Mouse (Mus musculus): ENCODE measurements around the gene Syt9.

- TF ChIP-seq CTCF (IDR thresholded peaks at IDR 0.05; ENCODE audit: borderline replicate concordance, insufficient read depth, low read depth, low read length) (no peak), POLR2A (IDR thresholded peaks at IDR 0.05; ENCODE audit: borderline replicate concordance, insufficient read depth, low read length) (peak; percentile 30; the same call in 1 of the 2 replicates)
These were observed at the start of gene Syt9 for GRCm38 (mm10) chr7:107370232-107371125.

All from cerebellum, adult 2 months (tissue).